Mouse (Mus musculus) embryo, embryonic 11.5 days (tissue): ENCODE measurements around the gene Ntm.

Source experiments
- DNase-seq: peaks from one replicate; pipeline ENCODE4 v3.0.0-alpha.2; 2012; ENCODE audit warnings: low read depth, low spot score

Gene Ntm

DNA sequence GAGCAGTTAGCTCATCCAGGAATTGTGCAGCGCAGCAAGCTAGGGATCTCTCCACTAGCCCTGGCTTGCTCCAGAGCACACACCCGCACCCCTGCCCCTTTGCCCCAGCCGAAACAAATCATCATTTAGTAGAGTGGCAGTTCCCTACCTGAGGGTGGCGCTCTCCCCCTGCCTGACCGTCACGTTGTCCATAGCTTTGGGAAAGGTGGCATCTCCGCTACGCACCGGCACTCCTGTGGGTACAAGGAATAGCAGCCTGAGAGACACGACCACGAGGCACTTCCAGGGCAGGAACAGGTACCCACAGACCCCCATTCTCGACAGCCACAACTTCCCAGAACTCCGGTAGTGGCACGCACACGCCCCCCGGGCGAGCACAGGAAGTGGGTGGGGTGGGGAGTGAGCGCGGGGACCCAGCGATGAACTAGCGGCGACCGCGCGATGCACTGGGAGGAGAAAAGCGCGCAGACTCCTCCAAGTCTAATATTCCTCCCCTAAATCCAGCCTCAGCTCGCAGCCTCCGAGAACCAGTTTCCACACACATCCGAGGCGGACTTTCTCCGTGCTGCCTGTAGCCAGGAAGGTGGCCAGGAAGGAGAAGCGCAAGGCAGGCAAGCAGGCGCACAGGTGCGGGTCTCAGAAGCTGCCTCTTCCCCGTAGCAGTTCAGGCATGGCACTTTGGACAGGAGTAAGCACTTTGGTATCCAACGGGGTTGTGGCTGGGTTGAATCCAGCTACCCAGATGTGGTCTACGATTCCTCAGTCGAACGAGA is 551.3 kb downstream of the Ntm start:
- peak; percentile 19 for DNase-seq

DNA sequence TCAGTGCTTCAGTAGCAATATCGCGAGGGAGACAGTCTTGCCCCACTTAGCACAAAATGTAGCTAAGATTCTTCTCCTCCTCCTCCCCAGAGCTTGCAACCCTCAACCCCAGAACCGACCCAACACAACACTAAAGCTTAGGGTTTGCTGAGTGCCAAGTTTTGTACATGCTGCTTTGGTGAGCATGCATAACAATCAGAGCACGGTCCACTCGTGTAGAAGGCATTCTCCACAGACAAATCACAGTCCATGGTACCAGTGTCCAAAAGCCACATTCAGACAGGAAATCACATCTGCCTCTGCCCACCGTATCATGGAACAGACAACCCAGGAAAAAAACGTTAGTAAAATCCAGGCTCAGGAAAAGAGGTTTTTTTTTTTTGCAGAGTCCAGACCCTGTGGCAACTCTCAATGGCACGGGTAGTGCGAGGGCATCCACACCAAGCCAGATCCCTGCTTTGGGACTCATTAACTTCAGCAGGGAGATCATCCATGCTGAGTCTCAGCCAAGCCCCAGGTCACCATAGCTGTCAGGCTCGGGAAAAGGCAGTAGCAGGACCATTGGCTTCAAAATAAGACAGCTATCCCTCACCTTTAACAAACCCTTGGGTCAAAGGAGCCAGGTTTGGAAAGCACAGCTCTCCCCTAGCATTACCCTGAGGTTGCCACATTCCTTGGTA is 552.1 kb downstream of the Ntm start:
- DNase-seq, result no peak

DNA sequence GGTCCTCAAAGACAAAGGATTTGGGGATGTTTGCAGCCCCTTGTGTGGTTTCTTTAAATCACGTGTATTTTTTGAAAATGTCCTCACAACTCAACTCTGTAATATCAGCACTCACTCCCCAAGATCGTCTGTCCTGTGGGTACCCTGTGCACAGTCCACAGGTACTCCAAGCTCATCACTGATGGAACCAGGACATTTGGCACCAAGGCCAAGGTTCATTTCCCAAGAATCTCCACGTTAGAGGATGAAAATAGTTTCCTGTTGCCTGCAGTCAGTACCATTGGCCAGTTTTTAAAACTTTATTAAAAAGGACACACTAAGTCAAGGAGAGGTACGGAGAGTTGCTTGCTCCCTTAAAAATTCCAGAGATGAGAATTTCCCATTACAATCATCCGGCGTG is 552.7 kb downstream of the Ntm start:
- no peak for DNase-seq

DNA sequence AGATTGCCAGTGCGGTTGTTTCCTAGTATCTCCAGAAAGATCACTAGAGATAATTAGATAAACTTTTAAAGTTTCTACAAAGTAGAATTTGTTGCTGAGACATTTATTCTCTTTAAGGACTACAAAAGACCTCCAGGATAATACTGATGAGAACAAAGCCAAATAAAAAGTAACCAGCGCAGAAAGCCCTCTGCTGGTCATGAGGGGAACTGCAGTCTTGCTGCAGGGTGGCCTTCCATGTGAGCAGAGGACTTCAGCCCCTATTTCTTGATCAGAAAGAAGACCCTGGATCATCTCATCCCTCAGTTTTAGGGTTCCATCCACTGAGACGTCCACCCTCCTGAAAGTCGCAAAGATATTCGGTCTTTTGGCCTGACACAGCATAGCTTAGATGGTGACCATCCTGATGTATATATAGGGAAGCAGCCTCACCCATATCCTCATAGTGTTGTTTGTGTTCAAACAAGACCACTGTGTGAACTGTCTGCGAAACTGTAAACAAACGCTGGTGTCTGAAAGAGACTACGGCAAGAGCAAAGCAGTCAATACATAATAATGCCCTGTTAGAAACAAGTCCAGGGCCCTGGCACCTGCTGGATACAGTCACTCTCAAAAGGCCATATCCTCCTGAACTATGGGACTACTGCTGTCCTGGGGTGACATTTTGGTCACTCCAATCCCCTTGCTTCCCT is 553.6 kb downstream of the Ntm start:
- peak; percentile 36 for DNase-seq

DNA sequence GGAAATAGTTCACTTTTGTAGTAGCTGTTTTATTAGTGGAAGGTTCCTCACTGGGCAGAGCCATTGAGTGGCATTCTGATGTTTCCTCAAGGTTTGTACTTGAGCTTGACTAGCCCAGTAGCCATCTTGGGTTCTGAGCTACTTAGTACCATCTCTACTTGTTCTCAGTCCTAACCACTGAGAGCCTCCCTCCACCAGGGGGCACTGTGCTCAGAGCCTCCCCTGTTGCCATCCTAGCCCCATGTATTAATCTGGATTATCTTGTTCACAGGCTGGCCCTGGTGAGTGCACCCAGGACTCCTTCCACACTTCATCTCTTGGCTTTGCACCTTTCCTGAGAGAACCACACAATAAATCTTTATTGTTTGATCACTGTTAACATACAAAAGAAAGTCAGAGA is 555.0 kb downstream of the Ntm start:
- DNase-seq, result no peak

DNA sequence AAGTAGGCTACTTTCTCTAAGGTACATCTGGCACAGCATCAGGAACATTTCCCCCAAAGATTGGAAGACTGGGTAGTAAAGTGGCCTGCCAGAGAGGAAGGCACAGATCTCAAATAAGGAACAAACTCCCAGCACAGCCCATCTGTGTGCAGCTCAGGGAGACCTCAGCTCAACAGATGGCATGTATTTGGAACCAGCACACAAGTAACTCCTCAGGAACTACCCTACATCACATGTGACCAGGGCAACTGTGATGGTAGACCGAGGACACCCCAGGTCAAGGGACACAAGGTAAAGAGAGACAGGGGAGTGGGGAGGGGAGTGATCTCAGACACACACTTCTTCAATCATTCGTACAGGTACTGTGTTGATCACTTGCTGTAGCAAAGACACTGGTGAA is 556.0 kb downstream of the Ntm start:
- DNase-seq, result no peak

DNA sequence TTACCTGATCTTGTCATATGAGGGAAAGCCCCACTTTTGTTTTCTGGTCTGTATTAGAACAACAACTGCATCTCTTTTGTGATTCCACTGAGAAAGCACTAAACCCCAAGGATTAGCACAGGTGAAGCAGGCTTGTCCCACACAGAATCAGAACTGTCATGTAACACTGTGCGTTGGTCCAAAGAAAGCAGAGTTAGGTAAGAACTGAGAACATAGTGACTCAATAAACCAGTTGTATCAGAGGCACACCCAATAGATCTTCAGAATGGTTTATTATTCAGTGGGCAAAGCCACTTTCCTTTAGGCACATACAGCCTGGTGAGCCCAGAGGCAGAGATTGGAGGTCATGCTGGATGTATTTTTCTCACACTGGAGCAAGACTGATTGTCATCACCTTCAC is 556.9 kb downstream of the Ntm start:
- no peak for DNase-seq

DNA sequence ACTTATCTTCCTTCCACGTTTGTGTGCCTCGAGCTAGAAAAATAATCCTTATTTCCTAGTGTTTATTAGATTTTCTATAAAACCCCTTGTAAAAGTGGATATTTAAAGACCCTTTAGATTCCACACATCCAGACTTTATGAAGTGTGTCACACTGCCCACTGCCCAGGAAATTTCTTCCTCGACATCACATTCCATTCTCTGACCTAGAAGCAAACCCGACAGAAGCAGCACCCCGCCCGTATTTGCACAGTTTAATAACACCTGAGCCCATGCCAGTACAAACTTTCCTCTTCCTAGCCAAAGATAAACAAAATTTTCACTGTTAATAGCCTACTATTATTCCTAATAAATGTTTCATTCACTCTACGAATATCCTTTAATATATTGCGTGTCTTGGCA is 562.8 kb downstream of the Ntm start:
- DNase-seq, result no peak

DNA sequence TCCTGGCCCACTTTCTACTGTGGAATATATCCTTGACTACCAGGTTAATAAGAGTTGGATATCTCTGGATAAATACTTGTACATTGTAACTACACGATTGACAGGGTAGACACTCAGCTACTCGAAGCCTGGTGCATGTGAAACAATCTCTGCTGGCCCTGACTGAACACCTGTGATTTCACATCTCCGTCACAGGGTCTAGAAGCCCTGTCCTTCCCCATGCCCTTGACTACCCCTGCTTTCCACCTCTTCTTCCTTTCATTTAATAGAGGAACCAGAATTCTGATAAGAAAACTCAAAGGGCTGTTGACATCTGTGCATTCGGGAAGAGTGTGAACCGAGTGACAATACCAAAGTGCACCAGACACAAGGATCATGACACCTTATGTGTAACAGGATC is 566.8 kb downstream of the Ntm start:
- no peak for DNase-seq

DNA sequence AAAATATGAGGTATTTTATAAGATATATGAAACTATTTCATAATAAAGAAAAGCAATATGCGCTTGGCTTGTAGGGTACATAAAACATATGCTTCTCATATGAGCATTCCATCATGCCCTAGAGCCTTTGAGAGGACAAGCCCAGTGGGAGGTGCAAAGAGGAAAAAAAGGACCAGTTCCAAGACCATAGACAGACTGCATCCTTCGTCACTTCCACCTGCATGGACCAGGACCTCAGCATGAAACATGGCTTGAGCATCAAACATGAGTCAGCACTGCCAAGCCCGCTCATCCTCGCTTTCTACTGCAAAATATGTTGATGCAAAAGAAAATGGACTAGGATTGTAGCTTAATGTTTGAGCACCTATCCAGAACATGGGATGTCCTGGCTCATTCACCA is 569.8 kb downstream of the Ntm start:
- no peak for DNase-seq

DNA sequence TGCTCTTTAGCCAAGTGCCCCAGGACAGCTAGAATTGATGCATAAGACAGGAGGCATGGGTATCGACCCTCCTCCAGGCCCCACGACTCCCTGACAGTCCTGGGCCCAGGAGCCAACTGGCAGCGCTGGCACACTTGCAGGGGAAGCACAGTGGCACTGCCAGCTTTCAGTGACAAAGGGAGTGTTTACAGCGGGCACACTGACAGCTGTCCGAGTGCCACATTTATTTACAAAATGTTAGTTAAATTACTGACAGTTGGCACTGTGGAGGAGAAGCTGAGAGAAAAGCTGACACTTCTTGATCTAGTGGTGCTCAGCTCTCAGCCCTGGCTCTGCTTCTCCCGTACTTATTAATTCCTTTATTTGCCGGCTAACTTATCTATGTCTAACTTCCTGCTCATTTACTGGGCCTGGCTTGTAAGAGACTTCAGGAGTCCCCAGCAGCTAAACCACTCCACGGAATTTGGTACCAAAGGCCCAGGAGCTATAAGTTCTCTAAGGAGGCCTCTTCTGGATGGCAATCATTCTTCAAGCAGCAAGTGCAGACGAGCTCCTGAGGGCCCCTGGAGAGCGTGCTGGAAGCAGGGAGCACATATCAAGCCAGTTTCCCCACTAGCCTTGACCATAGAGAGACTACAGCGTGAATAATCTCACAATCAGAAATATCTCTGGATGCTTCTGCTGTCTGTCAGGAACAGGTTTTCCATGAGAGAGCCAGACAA is 572.0 kb downstream of the Ntm start:
- DNase-seq, result no peak

DNA sequence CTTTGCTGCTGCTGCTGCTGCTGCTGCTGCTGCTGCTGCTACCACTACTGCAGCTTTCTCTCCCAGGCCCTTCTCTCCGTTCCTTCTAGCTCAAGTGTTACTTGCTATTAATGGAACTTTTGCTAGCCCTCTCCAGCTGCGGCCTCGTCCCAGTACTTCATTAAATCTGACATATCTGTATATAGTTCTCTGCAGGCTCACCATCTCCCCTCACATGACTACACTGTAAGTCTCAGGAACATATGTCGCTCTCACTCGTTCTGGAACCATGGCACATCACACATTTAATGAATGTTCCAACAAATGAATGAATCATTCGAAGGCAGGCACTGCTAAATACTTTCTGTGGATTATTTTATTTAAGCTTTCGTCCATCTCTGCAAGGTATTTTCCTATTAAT is 573.7 kb downstream of the Ntm start:
- DNase-seq, result no peak

DNA sequence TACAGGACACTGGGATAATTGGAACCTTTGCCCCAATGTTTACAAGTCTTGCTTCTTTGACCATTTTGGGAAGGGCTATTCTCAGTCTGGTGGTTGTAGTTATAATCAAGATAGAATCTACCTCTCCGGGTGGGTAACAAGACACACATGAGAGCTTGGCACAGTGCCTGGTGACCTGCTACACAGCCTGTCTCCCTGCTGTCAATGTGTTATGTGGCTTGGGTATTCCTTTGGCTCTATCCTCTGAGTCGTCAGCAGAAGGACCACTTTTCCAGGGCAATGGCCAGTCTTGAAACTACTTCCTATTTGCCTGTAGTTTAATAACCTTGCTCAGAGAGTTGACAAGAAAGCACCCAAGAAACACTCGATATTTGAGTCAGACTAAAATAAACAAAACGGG is 575.8 kb downstream of the Ntm start:
- DNase-seq, result no peak

DNA sequence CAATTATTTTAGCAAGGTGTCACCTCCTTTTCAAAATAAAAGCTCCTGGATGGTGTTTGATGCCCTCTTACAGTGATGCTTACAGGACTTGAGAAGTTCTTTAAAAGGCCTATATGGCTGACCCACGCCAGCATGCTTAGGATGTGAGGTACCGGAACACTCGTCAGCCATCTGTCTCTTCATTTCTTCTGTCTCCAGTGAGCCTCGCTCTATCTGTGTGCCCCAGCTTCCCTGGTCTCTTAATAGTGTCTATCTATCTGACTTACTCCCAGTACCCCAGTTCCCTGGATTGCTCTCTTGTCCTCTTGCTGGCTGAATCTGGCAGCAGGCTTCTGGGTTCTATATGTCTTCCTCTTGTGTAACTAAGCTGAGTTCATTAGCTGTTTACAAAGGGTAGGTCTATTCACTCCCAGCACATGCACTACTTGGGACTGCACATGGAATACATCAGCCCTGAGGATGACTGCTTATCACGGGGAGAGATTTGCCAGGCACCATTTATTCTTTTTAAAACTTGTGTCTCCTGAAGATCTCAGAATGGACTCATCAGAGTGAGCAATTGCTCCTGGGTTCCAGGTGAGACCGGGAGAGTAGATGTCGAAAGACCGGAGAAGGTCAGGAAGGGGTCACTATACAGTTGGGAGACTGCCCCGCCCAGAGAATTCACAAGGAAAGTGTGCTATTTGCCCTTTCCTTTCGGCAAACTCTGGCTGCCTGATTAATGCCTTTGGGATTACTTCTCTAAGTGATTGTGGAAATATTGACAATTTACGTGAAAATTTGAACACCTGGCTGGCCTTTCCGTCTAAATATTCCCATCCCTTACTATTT is 585.6 kb downstream of the Ntm start:
- DNase-seq, result no peak

DNA sequence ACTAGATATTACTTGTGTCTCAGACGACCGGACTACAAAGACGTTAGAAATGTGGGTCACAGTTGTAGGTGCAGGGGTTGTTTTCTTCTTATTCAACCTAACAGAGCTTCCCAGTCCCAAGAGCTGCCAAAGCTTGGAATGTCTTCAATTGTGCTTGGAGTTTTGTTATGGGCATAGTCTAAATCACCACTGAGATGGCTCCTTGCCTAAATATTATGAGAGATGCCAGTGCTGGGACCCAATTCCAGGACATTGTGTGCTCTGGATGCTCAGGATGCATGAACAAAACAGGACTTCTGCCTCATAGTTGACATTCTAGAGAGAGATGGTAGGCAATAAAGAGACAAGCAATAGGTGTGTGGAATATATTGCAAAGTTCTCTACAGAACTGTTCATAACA is 591.6 kb downstream of the Ntm start:
- DNase-seq, result no peak

DNA sequence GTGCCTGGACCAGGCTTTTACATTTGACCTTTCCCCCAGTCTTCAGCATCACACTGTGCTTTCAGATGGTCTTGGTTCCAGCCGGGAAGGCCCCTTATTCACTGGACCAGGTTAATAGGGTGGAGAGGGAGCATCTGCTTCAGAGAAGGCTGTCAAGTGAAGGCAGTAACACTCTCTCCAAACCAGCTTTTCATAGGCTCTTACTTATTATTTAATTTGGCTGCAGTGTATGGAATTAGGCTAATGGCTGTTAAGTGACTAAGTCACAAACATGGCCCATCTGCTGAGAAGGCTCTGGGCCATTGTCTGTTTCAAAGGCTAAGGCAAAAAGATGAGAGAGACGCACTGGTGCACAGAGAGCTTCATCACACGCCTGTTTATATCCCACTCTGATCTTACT is 593.3 kb downstream of the Ntm start:
- no peak for DNase-seq

DNA sequence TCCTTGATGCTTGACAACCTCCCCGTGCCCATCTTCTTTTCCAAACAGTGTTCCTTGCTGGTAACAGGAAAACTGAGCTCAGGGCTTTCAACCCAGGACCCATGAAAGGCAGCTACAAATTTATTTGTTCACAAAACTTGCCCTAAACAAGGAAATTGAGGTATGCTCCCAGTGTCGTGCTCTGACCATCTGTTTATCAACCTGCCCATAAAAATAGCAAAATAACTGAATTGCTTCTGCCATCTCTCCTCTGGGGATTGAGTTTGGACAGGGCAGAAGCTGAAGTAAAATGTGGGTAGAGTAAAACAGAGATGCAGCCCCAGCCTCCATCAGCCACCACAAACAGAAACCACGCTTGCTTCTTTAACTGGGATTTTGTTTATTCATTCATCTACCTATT is 594.6 kb downstream of the Ntm start:
- DNase-seq, result no peak

DNA sequence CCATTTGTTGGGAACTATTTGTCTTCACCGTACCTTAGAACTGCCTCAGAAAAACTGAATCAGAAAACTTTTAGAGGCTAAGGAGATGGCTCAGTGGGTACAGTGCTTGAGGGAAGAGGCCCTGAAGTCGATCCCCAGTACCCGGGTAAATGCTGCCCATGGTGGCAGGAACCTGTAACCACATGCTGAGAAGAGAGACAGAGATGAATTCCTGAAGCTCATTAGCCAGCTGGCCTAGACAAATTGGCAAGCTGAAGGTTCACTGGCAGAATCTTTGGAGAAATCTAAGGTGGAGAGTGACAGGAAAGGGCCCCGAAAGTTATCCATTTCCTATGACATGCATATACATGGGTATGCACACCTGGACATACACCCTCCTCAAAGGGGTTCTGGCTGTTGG is 605.1 kb downstream of the Ntm start:
- DNase-seq, result no peak

DNA sequence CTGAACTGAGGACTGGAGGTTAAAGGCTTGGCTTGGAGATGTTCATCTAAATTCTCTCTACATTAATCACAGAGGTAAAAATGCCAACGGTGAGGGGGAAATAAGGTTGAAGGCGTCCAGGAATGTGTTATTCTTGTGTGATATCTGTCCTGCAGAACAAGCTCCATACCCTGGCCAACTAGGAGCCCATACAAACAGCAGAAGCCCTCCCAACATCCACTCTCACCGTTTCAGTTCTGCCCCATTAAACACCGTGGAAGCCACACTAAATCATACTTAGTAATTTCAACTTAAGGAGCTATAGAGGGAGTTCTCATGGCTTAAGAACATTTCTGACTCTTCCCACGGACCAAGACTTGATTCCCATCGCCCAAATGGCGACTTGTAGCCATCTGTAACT is 620.6 kb downstream of the Ntm start:
- DNase-seq, result no peak

DNA sequence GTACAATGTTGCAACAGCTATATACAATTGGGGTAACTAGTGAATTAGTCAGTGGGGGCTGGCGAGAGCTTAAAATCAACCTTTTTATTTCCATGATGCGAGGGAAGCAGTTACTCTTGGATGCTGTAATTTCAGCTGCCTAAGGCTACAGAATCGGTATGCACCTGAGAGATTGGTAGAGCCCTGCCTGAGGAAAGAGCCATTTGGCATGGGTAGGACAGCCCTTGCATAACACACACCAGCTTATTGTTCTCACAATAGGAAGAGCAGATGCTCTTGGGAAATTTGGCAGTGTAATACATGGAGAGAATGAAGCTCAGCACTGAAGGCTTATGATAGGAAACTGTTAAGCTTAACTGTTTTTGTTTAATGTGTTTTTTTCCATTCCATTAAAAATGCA is 621.6 kb downstream of the Ntm start:
- DNase-seq, result no peak

DNA sequence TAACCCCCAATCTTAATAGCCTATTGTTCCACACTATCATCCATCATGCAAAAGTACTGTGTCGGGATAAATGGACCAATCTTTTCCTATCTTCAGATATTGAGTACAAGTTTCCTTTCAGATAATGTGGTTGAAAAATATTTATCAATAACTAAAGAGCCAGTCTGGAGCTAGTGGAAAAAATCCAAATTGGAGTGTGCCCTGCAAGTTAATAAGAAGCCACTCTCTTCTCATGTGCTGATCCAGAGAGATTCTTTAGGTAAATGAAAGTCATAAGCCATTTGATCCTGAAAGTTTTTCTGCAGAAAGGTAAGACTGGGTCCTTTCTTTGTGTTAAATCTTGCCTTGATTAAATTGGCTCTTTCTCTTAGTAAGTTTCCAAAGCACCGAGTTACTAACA is 627.3 kb downstream of the Ntm start:
- no peak for DNase-seq
